12 mouse cellular contexts compared by ENCODE assay signal in the genomic region with DNA sequence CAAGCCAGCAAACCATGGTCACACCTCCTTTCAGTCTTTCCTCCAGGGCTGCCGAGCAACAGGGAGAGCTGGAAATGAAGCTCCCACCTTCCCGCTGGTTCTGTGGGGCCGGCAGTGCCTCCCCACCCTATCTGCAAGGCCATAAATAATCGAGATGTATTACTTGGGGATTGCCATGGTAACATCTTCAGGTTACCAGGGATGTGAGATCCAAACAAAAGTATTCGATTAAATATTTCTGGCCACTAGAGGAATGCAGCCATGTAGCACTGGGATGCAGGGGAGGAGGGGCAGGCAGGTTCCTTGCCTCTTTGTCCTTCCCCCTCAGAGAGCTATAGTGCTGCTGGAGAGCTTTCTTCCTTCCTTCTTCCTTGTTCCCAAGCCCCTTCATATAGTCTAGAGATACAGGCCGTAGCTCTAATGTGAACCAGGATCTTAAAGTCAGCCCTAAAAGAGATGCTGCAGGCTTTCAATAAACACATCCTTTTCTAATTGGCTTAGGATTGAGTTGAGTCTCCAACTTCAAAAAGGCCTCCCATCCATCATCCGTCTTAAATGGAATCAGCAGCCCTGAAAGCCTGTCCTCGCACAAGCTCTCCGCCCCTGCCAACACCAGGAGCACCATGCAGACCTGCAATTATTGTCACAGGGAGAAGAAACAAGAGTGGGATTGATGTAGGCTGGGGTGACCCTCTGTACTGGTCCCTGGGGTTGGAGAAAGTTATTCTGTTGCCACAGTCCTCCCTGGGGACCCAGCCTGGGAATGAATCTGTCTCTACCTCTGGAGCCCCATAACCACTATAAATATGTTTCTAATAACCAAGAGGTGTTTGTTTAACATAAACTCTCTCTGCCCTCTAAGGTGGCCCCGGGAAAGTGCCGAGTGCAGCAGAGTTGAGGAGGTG.
DNase-seq lines count a peak whose midpoint lies in the region; ATAC-seq and TF ChIP-seq lines count a peak whose summit lies in the region.
"Had no signal": no experiment of that assay in that cellular context is flagged by ENCODE, and none has a peak within 500 bp of the region (broad histone marks: within the 10 kb centered on the region; RNA-seq: fewer than 3 reads in every experiment).

No protein-coding gene starts in this region.

- H3K4me1 ChIP-seq in lung, embryonic 14.5 days (ENCODE audit: insufficient read depth), result no peaks in the 10 kb centered on the region
- peaks cover 14% of the 10 kb centered on the region for H3K4me1 ChIP-seq in hindbrain, embryonic 14.5 days (replicated peaks; ENCODE audit: control insufficient read depth, insufficient read depth, low read length)
- H3K4me1 ChIP-seq in midbrain, embryonic 14.5 days (ENCODE audit: control insufficient read depth, insufficient read depth, low read length), result peaks cover 20% of the 10 kb centered on the region

- no peak overlapping the region for H3K4me3 ChIP-seq in lung, embryonic 14.5 days (ENCODE audit: low read depth, low read length)
- no peak overlapping the region for H3K4me3 ChIP-seq in hindbrain, embryonic 14.5 days (replicated peaks; ENCODE audit: low read length)
- H3K4me3 ChIP-seq in midbrain, embryonic 14.5 days (replicated peaks; ENCODE audit: low read depth, low read length), result no peak overlapping the region

- no peak overlapping the region for H3K4me2 ChIP-seq in lung, embryonic 14.5 days
- no peak overlapping the region for H3K4me2 ChIP-seq in hindbrain, embryonic 14.5 days (replicated peaks)
- H3K4me2 ChIP-seq in midbrain, embryonic 14.5 days (ENCODE audit: low read length), result no peak overlapping the region

- no peak for TF ChIP-seq CTCF in lung, embryonic 14.5 days (IDR thresholded peaks at IDR 0.05; ENCODE audit: low read depth)

- H3K9ac ChIP-seq in lung, embryonic 14.5 days, result no peak overlapping the region
- no peak overlapping the region for H3K9ac ChIP-seq in hindbrain, embryonic 14.5 days
- H3K9ac ChIP-seq in midbrain, embryonic 14.5 days (replicated peaks; ENCODE audit: low read length), result no peak overlapping the region

- H3K36me3 ChIP-seq in lung, embryonic 14.5 days (ENCODE audit: insufficient read depth), result no peaks in the 10 kb centered on the region
- no peaks in the 10 kb centered on the region for H3K36me3 ChIP-seq in hindbrain, embryonic 14.5 days (replicated peaks; ENCODE audit: control insufficient read depth, insufficient read depth)
- no peaks in the 10 kb centered on the region for H3K36me3 ChIP-seq in midbrain, embryonic 14.5 days (ENCODE audit: control insufficient read depth, insufficient read depth, low read length)

- H3K9me3 ChIP-seq in lung, embryonic 14.5 days (ENCODE audit: low read depth, low read length), result no peaks in the 10 kb centered on the region
- H3K9me3 ChIP-seq in hindbrain, embryonic 14.5 days (ENCODE audit: control insufficient read depth, low read length), result no peaks in the 10 kb centered on the region
- H3K9me3 ChIP-seq in midbrain, embryonic 14.5 days (ENCODE audit: control insufficient read depth, low read length), result no peaks in the 10 kb centered on the region

- no peak for ATAC-seq in lung, embryonic 14.5 days (ENCODE audit: insufficient read depth)
- no peak for ATAC-seq in hindbrain, embryonic 14.5 days (ENCODE audit: low FRiP score)
- ATAC-seq in midbrain, embryonic 14.5 days (ENCODE audit: low FRiP score, low TSS enrichment), result no peak

- H3K27ac ChIP-seq in lung, embryonic 14.5 days (ENCODE audit: low read depth), result no peak overlapping the region
- peak overlapping the region; percentile 43; the same call in 1 of the 2 replicates for H3K27ac ChIP-seq in hindbrain, embryonic 14.5 days
- H3K27ac ChIP-seq in midbrain, embryonic 14.5 days (replicated peaks; ENCODE audit: low read depth, low read length), result peak overlapping the region; percentile 28

- H3K27me3 ChIP-seq in lung, embryonic 14.5 days (ENCODE audit: insufficient read depth, low read length), result no peaks in the 10 kb centered on the region
- H3K27me3 ChIP-seq in hindbrain, embryonic 14.5 days (ENCODE audit: control insufficient read depth, insufficient read depth, low read length), result no peaks in the 10 kb centered on the region
- H3K27me3 ChIP-seq in midbrain, embryonic 14.5 days (ENCODE audit: control insufficient read depth, insufficient read depth, low read length), result no peaks in the 10 kb centered on the region

- WGBS in lung, embryonic 14.5 days, result 13% methylated on average over 11 of the region's 11 CpGs
- 19% methylated on average over 11 of the region's 11 CpGs for WGBS in hindbrain, embryonic 14.5 days
- 16% methylated on average over 11 of the region's 11 CpGs for WGBS in midbrain, embryonic 14.5 days

- DNase-seq in lung, embryonic 14.5 days, result peak; percentile 8
- DNase-seq in lung, postnatal 10 days, result no peak
- no peak for DNase-seq in hindbrain, embryonic 14.5 days (ENCODE audit: low spot score)
- peak; percentile 57 for DNase-seq in midbrain, embryonic 14.5 days
- DNase-seq in spleen, adult 18-20 months, result no peak
- DNase-seq in urinary bladder, postnatal 14 days (ENCODE audit: low spot score), result no peak
- DNase-seq in left cerebral cortex, adult 8-10 months (ENCODE audit: low spot score in 2 of 2), result no peak
- no peak for DNase-seq in heart, adult 18-20 months
- DNase-seq: heart, postnatal 10 days; kidney, adult 8-10 months; lung, postnatal 36 days; thymus, postnatal 36 days had no signal

Comparison
In these comparisons a context has a peak if more than half of its experiments do, and no peak if none do; other contexts are left out.
1. DNase-seq: peak in lung, embryonic 14.5 days (single experiment) and midbrain, embryonic 14.5 days (single experiment); none in lung, postnatal 10 days (single experiment), hindbrain, embryonic 14.5 days (single experiment), spleen, adult 18-20 months (0 of 2), urinary bladder, postnatal 14 days (single experiment), left cerebral cortex, adult 8-10 months (0 of 2) and heart, adult 18-20 months (0 of 2).